23 mouse cellular contexts compared by ENCODE assay signal in the genomic region with DNA sequence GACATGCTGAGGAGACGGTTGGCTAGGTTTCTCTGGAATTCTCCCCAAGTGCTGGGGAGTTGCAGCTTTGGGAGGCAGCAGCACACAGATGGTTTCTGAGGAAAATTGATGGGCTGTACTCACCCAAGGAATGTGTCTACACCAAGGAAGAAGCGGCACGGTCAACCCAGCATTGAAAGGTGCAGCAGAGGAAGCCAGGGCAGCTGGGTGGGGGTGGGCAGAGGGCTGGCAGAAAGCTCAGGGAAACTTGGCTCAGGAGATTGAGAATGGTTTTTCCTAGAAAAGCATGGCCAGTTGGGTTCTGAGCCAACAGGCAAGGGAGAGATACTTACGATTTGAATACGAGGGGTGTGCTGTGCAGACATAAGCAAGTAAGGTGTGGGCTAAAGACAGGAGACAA. TPM values are rescaled to one million over a fixed set of nuclear protein-coding genes. Genes with fewer than 3 reads are reported as not detected.
DNase-seq lines count a peak whose midpoint lies in the region; ATAC-seq and TF ChIP-seq lines count a peak whose summit lies in the region.
"Had no signal": no experiment of that assay in that cellular context is flagged by ENCODE, and none has a peak within 500 bp of the region (broad histone marks: within the 10 kb centered on the region; RNA-seq: fewer than 3 reads in every experiment).

No protein-coding gene starts in this region.

- ATAC-seq in stomach, embryonic 14.5 days (ENCODE audit: insufficient number of reproducible peaks, insufficient read depth, low FRiP score, low read depth), result peak; percentile 56; the same call in 1 of the 2 replicates
- ATAC-seq in stomach, postnatal 0 days (ENCODE audit: low FRiP score, low TSS enrichment), result no peak
- no peak for ATAC-seq in monocyte, adult 5-6 weeks (replicated peaks; ENCODE audit: insufficient number of reproducible peaks, low FRiP score, low TSS enrichment, poor library complexity, severe bottlenecking)
- ATAC-seq: forebrain, embryonic 15.5 days; hindbrain, postnatal 0 days had no signal

- TF ChIP-seq CTCF in stomach, postnatal 0 days (IDR thresholded peaks at IDR 0.05; ENCODE audit: low read depth), result no peak

- 57% methylated on average over 5 of the region's 5 CpGs for WGBS in stomach, embryonic 14.5 days
- 69% methylated on average over 5 of the region's 5 CpGs for WGBS in stomach, postnatal 0 days

- peak; percentile 61 to 62 for DNase-seq in cerebellum, postnatal 14 days
- DNase-seq in cerebellum, adult 9-10 months, result no peak
- peak; percentile 77 for DNase-seq in heart, adult 11 months
- no peak for DNase-seq in heart, postnatal 4 days
- no peak for DNase-seq in stomach, postnatal 0 days (ENCODE audit: low spot score)
- DNase-seq: adrenal gland, postnatal 25 days; cerebellum, adult 8-10 months; gastrocnemius, postnatal 36 days; heart, adult 18-20 months; heart, postnatal 10 days had no signal

- no peak overlapping the region for H3K4me2 ChIP-seq in stomach, embryonic 14.5 days (replicated peaks; ENCODE audit: low read depth, low read length)
- no peak overlapping the region for H3K4me2 ChIP-seq in stomach, postnatal 0 days (replicated peaks; ENCODE audit: low read depth)
- H3K4me2 ChIP-seq: forebrain, embryonic 15.5 days; hindbrain, embryonic 13.5 days had no signal

- H3K27me3 ChIP-seq in stomach, embryonic 14.5 days (ENCODE audit: control insufficient read depth, insufficient read depth, low read length), result no peaks in the 10 kb centered on the region
- no peaks in the 10 kb centered on the region for H3K27me3 ChIP-seq in stomach, postnatal 0 days (ENCODE audit: control insufficient read depth, insufficient read depth, low read length)
- H3K27me3 ChIP-seq: forebrain, embryonic 15.5 days; hindbrain, embryonic 13.5 days had no signal

- no peaks in the 10 kb centered on the region for H3K36me3 ChIP-seq in stomach, embryonic 14.5 days (ENCODE audit: control insufficient read depth, insufficient read depth, low read length)
- no peaks in the 10 kb centered on the region for H3K36me3 ChIP-seq in stomach, postnatal 0 days (ENCODE audit: control insufficient read depth, insufficient read depth, low read length)
- H3K36me3 ChIP-seq: embryonic facial prominence, embryonic 10.5 days; forebrain, embryonic 15.5 days; heart, embryonic 10.5 days; hindbrain, embryonic 13.5 days had no signal

- H3K27ac ChIP-seq in stomach, embryonic 14.5 days (ENCODE audit: low read length), result no peak overlapping the region
- no peak overlapping the region for H3K27ac ChIP-seq in stomach, postnatal 0 days (replicated peaks)
- H3K27ac ChIP-seq: embryonic facial prominence, embryonic 10.5 days; forebrain, embryonic 15.5 days; heart, embryonic 10.5 days; hindbrain, embryonic 13.5 days; hindbrain, postnatal 0 days had no signal

- no peak overlapping the region for H3K4me3 ChIP-seq in stomach, embryonic 14.5 days (ENCODE audit: low read depth, low read length)
- H3K4me3 ChIP-seq in stomach, postnatal 0 days (ENCODE audit: low read depth, low read length), result no peak overlapping the region
- H3K4me3 ChIP-seq: embryonic facial prominence, embryonic 10.5 days; forebrain, embryonic 15.5 days; heart, embryonic 10.5 days; hindbrain, embryonic 13.5 days had no signal

- no peaks in the 10 kb centered on the region for H3K9me3 ChIP-seq in stomach, embryonic 14.5 days (ENCODE audit: control insufficient read depth, low read depth, low read length)
- no peaks in the 10 kb centered on the region for H3K9me3 ChIP-seq in stomach, postnatal 0 days (ENCODE audit: control insufficient read depth, low read length)
- H3K9me3 ChIP-seq: embryonic facial prominence, embryonic 10.5 days; forebrain, embryonic 15.5 days; heart, embryonic 10.5 days; hindbrain, embryonic 13.5 days had no signal

- H3K9ac ChIP-seq in stomach, embryonic 14.5 days (replicated peaks; ENCODE audit: low read depth, low read length), result no peak overlapping the region
- no peak overlapping the region for H3K9ac ChIP-seq in stomach, postnatal 0 days (ENCODE audit: low read length)
- H3K9ac ChIP-seq: forebrain, embryonic 15.5 days; hindbrain, embryonic 13.5 days had no signal

- TF ChIP-seq EP300 in stomach, postnatal 0 days (optimal IDR thresholded peaks at IDR 0.05), result no peak

- no peaks in the 10 kb centered on the region for H3K4me1 ChIP-seq in stomach, embryonic 14.5 days (ENCODE audit: control insufficient read depth, insufficient read depth, low read length)
- H3K4me1 ChIP-seq in stomach, postnatal 0 days (replicated peaks; ENCODE audit: control insufficient read depth, insufficient read depth), result no peaks in the 10 kb centered on the region
- H3K4me1 ChIP-seq: embryonic facial prominence, embryonic 10.5 days; forebrain, embryonic 15.5 days; heart, embryonic 10.5 days; hindbrain, embryonic 13.5 days had no signal

RNA-seq across cellular contexts. Expression of a gene that starts 13.1 kb away (rescaled TPM):
- 10 to 100 TPM; 10.6 to 12.3 TPM for total RNA-seq in heart, postnatal 4 days (2021)
- polyA plus RNA-seq in stomach, embryonic 14.5 days (2014; fragmentation: Nextera tagmentation; extraction: Ambion mirVana), result 9.3 and 11.3 TPM in 2 replicates
- 5.9 and 8.5 TPM in 2 replicates for polyA plus RNA-seq in stomach, postnatal 0 days (2015; fragmentation: Nextera tagmentation; extraction: Ambion mirVana)
- total RNA-seq in monocyte, adult 5-6 weeks (2017), result not detected in 3 replicates
- total RNA-seq: gastrocnemius, adult 8-10 months; MEL had no signal
- polyA plus RNA-seq: C2C12; hindbrain, embryonic 13.5 days had no signal

RNA-seq across cellular contexts. Expression of a gene that starts 47.4 kb away (rescaled TPM):
- 10 to 100 TPM; 18.8 to 20.9 TPM for total RNA-seq in heart, postnatal 4 days (2021)
- polyA plus RNA-seq in stomach, embryonic 14.5 days (2014; fragmentation: Nextera tagmentation; extraction: Ambion mirVana), result 14.0 and 15.9 TPM in 2 replicates
- polyA plus RNA-seq in stomach, postnatal 0 days (2015; fragmentation: Nextera tagmentation; extraction: Ambion mirVana), result 24.3 and 27.8 TPM in 2 replicates
- 11.0 to 15.4 TPM (median 11.7 TPM) in 3 replicates for total RNA-seq in monocyte, adult 5-6 weeks (2017)

RNA-seq across cellular contexts. Expression of a gene that starts 51.9 kb away (rescaled TPM):
- total RNA-seq in heart, postnatal 4 days (2021), result not detected
- polyA plus RNA-seq in stomach, embryonic 14.5 days (2014; fragmentation: Nextera tagmentation; extraction: Ambion mirVana), result 55.8 and 62.7 TPM in 2 replicates
- 56.4 and 62.8 TPM in 2 replicates for polyA plus RNA-seq in stomach, postnatal 0 days (2015; fragmentation: Nextera tagmentation; extraction: Ambion mirVana)
- not detected in 3 replicates for total RNA-seq in monocyte, adult 5-6 weeks (2017)
- total RNA-seq: adrenal gland, adult 18-20 months; adrenal gland, postnatal 25 days; gastrocnemius, postnatal 36 days; heart, adult 18-20 months; heart, postnatal 10 days; hematopoietic stem cell, adult 5-6 weeks; MEL had no signal
- polyA plus RNA-seq: C2C12; forebrain, embryonic 15.5 days; heart, embryonic 14.5 days; hindbrain, embryonic 13.5 days had no signal

Comparison
In these comparisons a context has a peak if more than half of its experiments do, and no peak if none do; other contexts are left out.
1. DNase-seq: peak in cerebellum, postnatal 14 days (2 of 2) and heart, adult 11 months (single experiment); none in cerebellum, adult 9-10 months (single experiment), heart, postnatal 4 days (single experiment) and stomach, postnatal 0 days (single experiment).
2. RNA of a gene that starts 13.1 kb away (total RNA-seq): 10.6 to 12.3 TPM in heart, postnatal 4 days; not detected in monocyte, adult 5-6 weeks; every median in the first group is over 10 times any median in the second.